Comparison of ENCODE assay signal across 10 mouse cellular contexts in the genomic region with DNA sequence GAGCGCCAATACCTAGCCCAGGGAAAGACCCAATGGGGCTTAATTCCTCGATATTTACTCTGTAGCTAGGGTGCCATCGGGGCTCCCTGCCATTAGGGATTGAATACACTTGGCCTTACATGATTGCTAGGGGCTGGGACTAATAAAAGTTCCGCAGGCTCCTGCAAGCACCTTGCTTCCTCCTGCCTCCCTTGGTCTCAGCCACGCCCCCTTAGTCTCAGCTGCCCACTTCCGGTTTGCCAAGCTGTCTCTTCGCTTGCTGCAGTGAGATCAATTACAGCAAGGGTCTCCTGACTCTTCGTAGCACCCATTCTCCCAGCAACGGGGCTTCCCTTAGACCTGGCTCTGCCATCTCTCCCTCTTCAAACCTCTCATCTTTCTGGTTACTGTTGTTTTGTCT. TPM values are rescaled to one million over a fixed set of nuclear protein-coding genes. Genes with fewer than 3 reads are reported as not detected.
DNase-seq lines count a peak whose midpoint lies in the region; ATAC-seq lines count a peak whose summit lies in the region.
"Had no signal": no experiment of that assay in that cellular context is flagged by ENCODE, and none has a peak within 500 bp of the region (broad histone marks: within the 10 kb centered on the region; RNA-seq: fewer than 3 reads in every experiment).

No protein-coding gene starts in this region.

- intact Hi-C loops in left cerebral cortex, postnatal 4 days (cut with DNase I) = no loop called here

- H3K27me3 ChIP-seq in heart, embryonic 12.5 days (replicated peaks) = no peaks in the 10 kb centered on the region
- H3K27me3 ChIP-seq: forebrain, embryonic 12.5 days had no signal

- no peak overlapping the region for H3K4me2 ChIP-seq in heart, embryonic 12.5 days
- H3K4me2 ChIP-seq: forebrain, embryonic 12.5 days had no signal

- no peak overlapping the region for H3K9ac ChIP-seq in heart, embryonic 12.5 days
- H3K9ac ChIP-seq: forebrain, embryonic 12.5 days had no signal

- 0 out of 2 replicates have a peak overlapping the region, but pooled peaks have one; percentile 19 for H3K27ac ChIP-seq in heart, embryonic 12.5 days (ENCODE audit: poor library complexity, severe bottlenecking)
- H3K27ac ChIP-seq: forebrain, embryonic 12.5 days had no signal

- H3K4me1 ChIP-seq in heart, embryonic 12.5 days (replicated peaks) = peaks cover 20% of the 10 kb centered on the region

- no peaks in the 10 kb centered on the region for H3K36me3 ChIP-seq in heart, embryonic 12.5 days
- H3K36me3 ChIP-seq: forebrain, embryonic 12.5 days had no signal

- no peak for ATAC-seq in heart, embryonic 12.5 days (ENCODE audit: insufficient number of reproducible peaks, low FRiP score)
- ATAC-seq in hematopoietic stem cell, adult 5-6 weeks (replicated peaks in 1 of 2; ENCODE audit: insufficient read depth in 1 of 2, low FRiP score in 2 of 2, low TSS enrichment in 1 of 2, low read depth in 1 of 2, poor library complexity in 2 of 2, severe bottlenecking in 2 of 2) = peak; percentile 22 to 56; a peak in 2 of 4 replicates

- no peak overlapping the region for H3K4me3 ChIP-seq in heart, embryonic 12.5 days
- H3K4me3 ChIP-seq: forebrain, embryonic 12.5 days had no signal

- no peak for DNase-seq in heart, adult 9 months (ENCODE audit: low spot score in 2 of 2)
- DNase-seq in CD4-positive helper T cell, adult 2 months (ENCODE audit: low read depth, low spot score) = peak; percentile 34
- DNase-seq in naive thymus-derived CD4-positive, alpha-beta T cell, adult 2 months (ENCODE audit: low read depth) = peak; percentile 46
- DNase-seq in gastrocnemius, postnatal 25 days = no peak
- no peak for DNase-seq in kidney, postnatal 4 days
- DNase-seq in left cerebral cortex, postnatal 4 days = no peak
- DNase-seq: right cerebral cortex, postnatal 14 days had no signal

- WGBS in heart, embryonic 12.5 days = 69% methylated on average over 9 of the region's 9 CpGs

- peaks cover 5% of the 10 kb centered on the region; the same call in 1 of the 2 replicates for H3K9me3 ChIP-seq in heart, embryonic 12.5 days (replicated peaks)
- H3K9me3 ChIP-seq: forebrain, embryonic 12.5 days had no signal

RNA-seq across cellular contexts. Expression of a gene that starts 54.2 kb away (rescaled TPM):
- polyA plus RNA-seq in heart, embryonic 12.5 days (2016; fragmentation: Nextera tagmentation; extraction: Ambion mirVana) = 165 and 166 TPM in 2 replicates
- total RNA-seq in hematopoietic stem cell, adult 5-6 weeks (2017) = 11.7 and 19.6 TPM in 2 replicates
- 100 to 1,000 TPM; 132 to 159 TPM for total RNA-seq in gastrocnemius, postnatal 25 days (2021)
- total RNA-seq in left cerebral cortex, postnatal 4 days (2021) = 10 to 100 TPM; 16.2 to 17.5 TPM

Comparison
In these comparisons a context has a peak if more than half of its experiments do, and no peak if none do; other contexts are left out.
1. DNase-seq: peak in CD4-positive helper T cell, adult 2 months (single experiment) and naive thymus-derived CD4-positive, alpha-beta T cell, adult 2 months (single experiment); none in heart, adult 9 months (0 of 2), gastrocnemius, postnatal 25 days (single experiment), kidney, postnatal 4 days (0 of 2) and left cerebral cortex, postnatal 4 days (single experiment).